Mouse (Mus musculus) kidney, embryonic 16.5 days (tissue): Measurements from ENCODE around the gene Tmem117. TPM values are rescaled to one million over a fixed set of nuclear protein-coding genes. Genes with fewer than 3 reads are reported as not detected.

Source experiments
- ATAC-seq: fragments of 200-750 bp; cut with Nextera tagmentation; 2 replicates; pipeline ENCODE4 v1.8.0; 2017; ENCODE audit warnings: moderate TSS enrichment; ENCODE audit not compliant: low FRiP score, low TSS enrichment
- H3K27ac ChIP-seq: fragments of 300-500 bp; sonication (generic); 2 replicates; pipeline ENCODE4 v1.5.1; 2014; ENCODE audit warnings: low read length
- H3K27me3 ChIP-seq: fragments of 300-500 bp; sonication (generic); 2 replicates; pipeline ENCODE4 v1.6.1; 2014; ENCODE audit warnings: low read length, control low read depth, mixed read lengths; ENCODE audit not compliant: insufficient read depth
- H3K36me3 ChIP-seq: fragments of 300-500 bp; sonication (generic); 2 replicates; pipeline ENCODE4 v1.6.1; 2014; ENCODE audit warnings: low read length, control low read depth, mixed read lengths; ENCODE audit not compliant: insufficient read depth
- H3K4me1 ChIP-seq: fragments of 300-500 bp; sonication (generic); 2 replicates; pipeline ENCODE4 v1.6.1; 2014; ENCODE audit warnings: low read length, control low read depth, mixed read lengths; ENCODE audit not compliant: insufficient read depth
- H3K4me2 ChIP-seq: fragments of 300-500 bp; sonication (generic); replicated peaks from 2 replicates; pipeline ENCODE4 v1.6.1; 2014; ENCODE audit warnings: low read depth, low read length
- H3K4me3 ChIP-seq: fragments of 300-500 bp; sonication (generic); 2 replicates; pipeline ENCODE4 v1.5.1; 2014; ENCODE audit warnings: mild to moderate bottlenecking, low read length
- H3K9ac ChIP-seq: fragments of 300-500 bp; sonication (generic); replicated peaks from 2 replicates; pipeline ENCODE4 v1.6.1; 2014; ENCODE audit warnings: low read length
- H3K9me3 ChIP-seq: fragments of 300-500 bp; sonication (generic); 2 replicates; pipeline ENCODE4 v1.6.1; 2016; ENCODE audit warnings: low read length, control low read depth
- WGBS: fragments of 180-500 bp; shearing (Covaris S2); extraction: QIAGEN DNeasy Blood & Tissue Kit; methylation state at CpG from one replicate; pipeline ENCODE4 v1.1.7; 2014; 5-methylcytosine and 5-hydroxymethylcytosine counted together
- polyA plus RNA-seq: library from polyadenylated mRNA; unstranded; fragments of >200 nt; fragmentation: Nextera tagmentation; extraction: Ambion mirVana; gene quantifications from 2 replicates; pipeline ENCODE4 v1.2.1, GENCODE M21; 2015

Gene Tmem117
- polyA plus RNA-seq, 1 experiment from 2014 or later: 14.6 TPM

GRCm38 (mm10) chr15:94835634-94836033 lies 206.6 kb downstream of the Tmem117 start:
- no peak overlapping the region for H3K9ac ChIP-seq
- WGBS: 94% methylated on average over 3 of the region's 3 CpGs
- H3K27ac ChIP-seq: no peak overlapping the region

GRCm38 (mm10) chr15:94838646-94839045 lies 209.6 kb downstream of the Tmem117 start:
- 79% methylated on average over 4 of the region's 4 CpGs for WGBS
- no peak overlapping the region for H3K4me2 ChIP-seq
- no peak for ATAC-seq
- no peaks in the 10 kb centered on the region for H3K27me3 ChIP-seq
- H3K4me3 ChIP-seq: no peak overlapping the region
- H3K9me3 ChIP-seq: no peaks in the 10 kb centered on the region
- H3K4me1 ChIP-seq: no peaks in the 10 kb centered on the region
- H3K9ac ChIP-seq: no peak overlapping the region
- no peak overlapping the region for H3K27ac ChIP-seq
- no peaks in the 10 kb centered on the region for H3K36me3 ChIP-seq

More at GRCm38 (mm10) chr15:94835634-94836033, 206.6 kb downstream of the Tmem117 start:
- Histone ChIP-seq H3K27me3 (no peaks in the 10 kb centered on the region), H3K4me3 (no peak overlapping the region), H3K36me3 (no peaks in the 10 kb centered on the region), H3K9me3 (no peaks in the 10 kb centered on the region), H3K4me2 (no peak overlapping the region), H3K4me1 (no peaks in the 10 kb centered on the region)
- no peak for ATAC-seq

- Histone ChIP-seq H3K9ac (no peak overlapping the region), H3K27me3 (no peaks in the 10 kb centered on the region), H3K36me3 (no peaks in the 10 kb centered on the region), H3K4me1 (no peaks in the 10 kb centered on the region), H3K4me3 (no peak overlapping the region), H3K4me2 (no peak overlapping the region), H3K27ac (no peak overlapping the region), H3K9me3 (peaks cover 3% of the 10 kb centered on the region; the same call in 1 of the 2 replicates)
- no peak for ATAC-seq
- 71% methylated on average over 2 of the region's 2 CpGs for WGBS
These were observed 218.5 kb downstream of the Tmem117 start for GRCm38 (mm10) chr15:94847501-94847900.

- H3K9ac ChIP-seq: no peak overlapping the region
- ATAC-seq: no peak
- 75% methylated on average over 6 of the region's 6 CpGs for WGBS
These were observed 230.6 kb downstream of the Tmem117 start for GRCm38 (mm10) chr15:94859641-94860040.

GRCm38 (mm10) chr15:94861173-94861572 lies 232.1 kb downstream of the Tmem117 start:
- H3K4me3 ChIP-seq: no peak overlapping the region
- H3K9me3 ChIP-seq: no peaks in the 10 kb centered on the region
- no peaks in the 10 kb centered on the region for H3K27me3 ChIP-seq
- no peak overlapping the region for H3K4me2 ChIP-seq
- no peaks in the 10 kb centered on the region for H3K36me3 ChIP-seq
- H3K4me1 ChIP-seq: no peaks in the 10 kb centered on the region
- no peak overlapping the region for H3K27ac ChIP-seq
- H3K9ac ChIP-seq: no peak overlapping the region
- no peak for ATAC-seq
- 95% methylated on average over 2 of the region's 2 CpGs for WGBS

More at GRCm38 (mm10) chr15:94859641-94860040, 230.6 kb downstream of the Tmem117 start:
- Histone ChIP-seq H3K36me3 (no peaks in the 10 kb centered on the region), H3K27me3 (no peaks in the 10 kb centered on the region), H3K4me2 (no peak overlapping the region), H3K27ac (no peak overlapping the region), H3K4me1 (no peaks in the 10 kb centered on the region), H3K4me3 (no peak overlapping the region), H3K9me3 (no peaks in the 10 kb centered on the region)

- no peaks in the 10 kb centered on the region for H3K36me3 ChIP-seq
- no peaks in the 10 kb centered on the region for H3K4me1 ChIP-seq
- no peaks in the 10 kb centered on the region for H3K9me3 ChIP-seq
- no peak overlapping the region for H3K4me3 ChIP-seq
- no peak for ATAC-seq
- no peaks in the 10 kb centered on the region for H3K27me3 ChIP-seq
- no peak overlapping the region for H3K27ac ChIP-seq
- WGBS: 52% methylated on average over 1 of the region's 1 CpGs
- no peak overlapping the region for H3K4me2 ChIP-seq
- H3K9ac ChIP-seq: no peak overlapping the region
These were observed 235.1 kb downstream of the Tmem117 start for GRCm38 (mm10) chr15:94864134-94864533.

GRCm38 (mm10) chr15:94868372-94868771 lies 239.3 kb downstream of the Tmem117 start:
- Histone ChIP-seq H3K4me3 (no peak overlapping the region), H3K4me2 (no peak overlapping the region), H3K9me3 (no peaks in the 10 kb centered on the region), H3K9ac (no peak overlapping the region), H3K36me3 (no peaks in the 10 kb centered on the region), H3K27ac (no peak overlapping the region), H3K27me3 (no peaks in the 10 kb centered on the region), H3K4me1 (no peaks in the 10 kb centered on the region)
- no peak for ATAC-seq
- 71% methylated on average over 5 of the region's 5 CpGs for WGBS

GRCm38 (mm10) chr15:94885026-94885425 lies 256.0 kb downstream of the Tmem117 start:
- no peaks in the 10 kb centered on the region for H3K27me3 ChIP-seq
- no peaks in the 10 kb centered on the region for H3K36me3 ChIP-seq
- H3K9ac ChIP-seq: no peak overlapping the region
- ATAC-seq: no peak
- no peak overlapping the region for H3K27ac ChIP-seq
- WGBS: 75% methylated on average over 4 of the region's 4 CpGs
- H3K4me2 ChIP-seq: no peak overlapping the region
- H3K4me1 ChIP-seq: no peaks in the 10 kb centered on the region
- no peak overlapping the region for H3K4me3 ChIP-seq
- no peaks in the 10 kb centered on the region for H3K9me3 ChIP-seq

- Histone ChIP-seq H3K4me2 (no peak overlapping the region), H3K9ac (no peak overlapping the region), H3K27ac (no peak overlapping the region), H3K27me3 (no peaks in the 10 kb centered on the region), H3K4me1 (no peaks in the 10 kb centered on the region), H3K36me3 (no peaks in the 10 kb centered on the region), H3K9me3 (no peaks in the 10 kb centered on the region), H3K4me3 (no peak overlapping the region)
- WGBS: 73% methylated on average over 1 of the region's 1 CpGs
- no peak for ATAC-seq
These were observed 264.2 kb downstream of the Tmem117 start for GRCm38 (mm10) chr15:94893201-94893600.

GRCm38 (mm10) chr15:94894086-94894485 lies 265.1 kb downstream of the Tmem117 start:
- H3K36me3 ChIP-seq: no peaks in the 10 kb centered on the region
- H3K4me2 ChIP-seq: no peak overlapping the region
- no peak for ATAC-seq
- H3K4me3 ChIP-seq: no peak overlapping the region
- no peaks in the 10 kb centered on the region for H3K4me1 ChIP-seq
- no peaks in the 10 kb centered on the region for H3K9me3 ChIP-seq
- H3K27ac ChIP-seq: no peak overlapping the region
- no peaks in the 10 kb centered on the region for H3K27me3 ChIP-seq
- H3K9ac ChIP-seq: no peak overlapping the region
- 61% methylated on average over 5 of the region's 5 CpGs for WGBS
